Mouse (Mus musculus) G1E (cell line): ENCODE data around the gene Gm44790.

ENCODE experiments used
- CTCF ChIP-seq: IDR thresholded peaks from 2 replicates; pipeline ENCODE4 v1.5.1; 2012; ENCODE audit warnings: low read depth, low read length, inconsistent platforms, mixed read lengths
- GATA1 ChIP-seq: IDR thresholded peaks from 2 replicates; pipeline ENCODE4 v1.6.1; 2012; ENCODE audit warnings: borderline replicate concordance, low read length, inconsistent platforms, mixed read lengths
- POLR2AphosphoS5 ChIP-seq: IDR thresholded peaks from 2 replicates; pipeline ENCODE4 v1.6.1; 2012; ENCODE audit warnings: low read depth, low read length, inconsistent platforms; ENCODE audit not compliant: insufficient replicate concordance
- TAL1 ChIP-seq: conservative IDR thresholded peaks from 2 replicates; pipeline ENCODE4 v1.6.1; 2012; ENCODE audit warnings: low read depth, low read length, inconsistent platforms, mixed read lengths

DNA sequence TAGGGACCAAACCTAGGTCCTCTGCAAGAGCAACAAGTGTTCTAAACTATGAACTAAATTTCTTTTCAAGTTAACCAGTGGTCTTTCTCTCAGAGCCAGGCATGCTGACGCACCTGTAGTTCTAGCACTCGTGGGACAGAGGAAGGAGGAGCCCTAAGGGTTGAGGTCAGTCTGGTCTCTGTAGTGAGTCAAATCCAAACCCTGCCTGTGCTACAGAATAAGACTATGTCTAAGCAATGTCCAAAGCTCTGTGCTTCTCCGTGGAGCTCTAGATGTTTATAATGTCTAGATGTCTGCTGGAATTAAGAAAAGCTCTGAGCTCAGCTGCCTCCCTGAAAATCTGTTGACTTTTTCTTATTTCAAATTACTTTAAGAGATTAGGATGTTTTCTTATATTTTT, 30.3 kb downstream of the Gm44790 start:
- no peak for TF ChIP-seq TAL1
- TF ChIP-seq CTCF, result no peak
- no peak for TF ChIP-seq GATA1
- no peak for TF ChIP-seq POLR2AphosphoS5
